Mouse (Mus musculus): ENCODE results near the gene Atg2a. TPM values are rescaled to one million over a fixed set of nuclear protein-coding genes. Genes with fewer than 3 reads are reported as not detected.
"Not testable (repeated sequence)": the region's sequence is repeated elsewhere in the genome, so short reads cannot be mapped to it uniquely, and the experiment has no call there.

The Atg2a gene
- polyA plus RNA-seq, 1 experiment from 2014 or later: 5.6 TPM

DNA sequence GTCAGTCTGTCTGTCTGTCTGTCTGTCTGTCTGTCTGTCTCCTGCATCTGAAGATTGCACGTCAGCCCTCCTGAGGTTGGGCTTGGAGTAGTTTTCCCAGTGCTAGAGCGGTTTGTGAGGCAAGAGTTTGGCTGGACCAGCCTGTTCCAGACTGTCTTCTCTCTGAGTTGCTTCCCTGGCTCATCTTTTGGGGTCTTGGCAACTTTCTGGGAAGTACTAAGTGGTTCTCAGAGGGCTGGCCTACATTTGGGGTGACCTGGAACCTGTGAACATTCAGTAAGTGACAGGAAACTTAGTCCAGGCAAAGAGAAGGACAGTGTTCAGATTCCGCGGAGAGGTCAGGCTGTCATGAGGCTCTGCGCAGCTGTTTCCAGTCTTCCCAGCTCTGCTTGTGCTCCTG is 50.8 kb downstream of the Atg2a start:
- no peak for DNase-seq (ENCODE audit: low spot score)

DNA sequence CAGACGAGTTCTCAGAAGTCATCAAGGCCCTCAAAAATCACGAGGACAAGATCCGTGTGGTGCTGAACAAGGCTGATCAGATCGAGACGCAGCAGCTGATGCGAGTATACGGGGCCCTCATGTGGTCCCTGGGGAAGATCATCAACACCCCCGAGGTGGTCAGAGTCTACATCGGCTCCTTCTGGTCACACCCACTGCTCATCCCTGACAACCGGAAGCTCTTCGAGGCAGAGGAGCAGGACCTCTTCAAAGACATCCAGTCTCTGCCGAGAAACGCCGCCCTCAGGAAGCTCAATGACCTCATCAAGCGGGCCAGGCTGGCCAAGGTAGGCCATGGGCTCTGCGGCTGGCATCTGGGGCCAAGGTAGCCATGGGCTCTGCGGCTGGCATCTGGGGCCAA is 52.8 kb downstream of the Atg2a start:
- no peak for DNase-seq (ENCODE audit: low spot score)

DNA sequence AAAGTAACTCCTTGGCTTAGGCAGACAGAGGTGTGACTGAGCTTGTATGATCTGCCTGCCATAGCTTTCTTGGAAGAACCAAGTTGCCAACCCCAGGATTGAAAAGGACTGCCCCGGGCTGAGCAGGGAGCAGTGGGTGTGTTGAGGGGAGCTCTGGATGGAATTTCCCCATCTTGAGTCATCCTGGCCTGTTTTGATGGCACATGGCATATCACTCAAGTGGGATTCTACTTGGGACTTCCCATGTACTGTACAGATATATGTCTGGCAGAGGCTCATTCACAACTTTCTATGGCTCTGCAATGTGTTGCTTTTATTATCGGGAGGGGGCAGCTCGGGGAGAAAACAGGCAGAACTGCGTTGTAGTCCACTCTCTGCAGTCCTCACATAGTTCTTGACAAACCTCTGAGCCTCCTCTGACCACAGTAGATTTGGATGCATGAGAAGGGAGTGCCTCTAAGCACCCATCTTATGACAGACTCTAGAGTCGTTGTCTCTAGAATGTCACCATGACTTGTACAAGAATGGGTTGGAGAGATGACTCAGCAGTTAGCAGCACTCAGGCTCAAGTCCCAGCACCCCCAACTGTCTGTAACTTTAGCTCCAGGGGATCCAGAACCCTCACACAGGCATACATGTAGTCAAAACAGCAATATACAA is 55.2 kb downstream of the Atg2a start:
- no peak for DNase-seq (ENCODE audit: low spot score)

DNA sequence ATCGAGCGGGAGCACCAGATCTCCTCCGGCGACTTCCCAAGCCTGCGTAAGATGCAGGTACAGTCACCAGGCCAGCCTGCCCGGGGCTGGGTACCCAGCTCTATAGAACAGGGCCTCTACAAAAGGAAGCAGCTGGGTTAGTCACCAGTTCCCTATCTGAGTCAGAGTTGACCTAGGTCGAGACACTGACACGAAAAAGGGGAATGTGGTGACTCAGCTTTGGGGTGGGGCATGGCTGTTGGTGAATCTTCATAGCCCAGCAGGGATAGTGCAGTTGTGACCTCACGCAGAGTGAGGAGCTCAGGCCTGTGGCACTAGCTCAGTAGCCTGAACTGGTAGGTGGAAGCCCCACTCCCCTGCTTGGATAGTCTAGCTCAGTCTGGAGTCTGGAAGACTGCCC is 56.2 kb downstream of the Atg2a start:
- no peak for DNase-seq (ENCODE audit: low spot score)

DNA sequence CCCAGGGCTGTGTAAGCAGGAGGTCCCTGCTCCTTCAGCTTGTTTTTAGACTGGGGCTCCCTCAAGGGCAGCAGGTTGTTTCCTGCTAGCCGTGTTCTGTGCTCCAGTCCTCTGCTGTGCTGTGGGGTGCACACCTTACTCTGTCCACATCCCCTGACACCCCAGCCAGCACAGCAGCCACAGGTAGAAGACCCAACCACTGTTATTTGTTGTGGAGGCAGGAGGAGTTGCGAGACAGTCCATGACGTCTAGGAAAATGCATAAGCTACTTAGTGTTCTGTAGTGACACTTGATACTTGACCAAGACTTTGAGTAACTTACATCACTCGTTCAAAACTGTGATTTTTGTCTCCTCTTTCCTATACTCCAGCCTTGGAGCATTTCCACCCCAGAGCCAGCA is 57.5 kb downstream of the Atg2a start:
- no peak for DNase-seq (ENCODE audit: low spot score)

- DNase-seq (ENCODE audit: low spot score): no peak
Measured at GRCm38 (mm10) chr19:6299450-6300267, 58.2 kb downstream of the Atg2a start.

- DNase-seq (ENCODE audit: low spot score): no peak
Measured at GRCm38 (mm10) chr19:6300402-6300841, 59.0 kb downstream of the Atg2a start.

DNA sequence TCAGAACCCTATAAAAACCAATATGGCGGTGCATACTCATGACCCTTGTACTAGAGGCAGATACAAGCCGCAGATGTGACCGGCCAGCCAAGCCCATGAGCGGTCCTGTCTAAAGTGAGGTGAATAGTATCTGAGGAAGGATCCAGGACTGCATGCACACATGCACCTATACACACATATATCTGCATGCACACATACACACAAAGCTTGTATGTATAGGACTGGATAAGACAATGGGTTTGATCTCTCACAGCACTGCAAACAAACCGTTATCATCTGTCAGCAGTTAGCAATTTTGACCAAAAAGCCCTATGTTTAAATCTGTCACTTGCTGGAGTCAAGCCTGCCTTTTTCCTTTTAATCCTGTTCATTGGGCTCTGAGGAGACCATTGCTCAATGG is 60.6 kb downstream of the Atg2a start:
- DNase-seq (ENCODE audit: low spot score): no peak

- DNase-seq (ENCODE audit: low spot score): peak; percentile 53
Measured at GRCm38 (mm10) chr19:6302522-6302921, 61.1 kb downstream of the Atg2a start.

DNA sequence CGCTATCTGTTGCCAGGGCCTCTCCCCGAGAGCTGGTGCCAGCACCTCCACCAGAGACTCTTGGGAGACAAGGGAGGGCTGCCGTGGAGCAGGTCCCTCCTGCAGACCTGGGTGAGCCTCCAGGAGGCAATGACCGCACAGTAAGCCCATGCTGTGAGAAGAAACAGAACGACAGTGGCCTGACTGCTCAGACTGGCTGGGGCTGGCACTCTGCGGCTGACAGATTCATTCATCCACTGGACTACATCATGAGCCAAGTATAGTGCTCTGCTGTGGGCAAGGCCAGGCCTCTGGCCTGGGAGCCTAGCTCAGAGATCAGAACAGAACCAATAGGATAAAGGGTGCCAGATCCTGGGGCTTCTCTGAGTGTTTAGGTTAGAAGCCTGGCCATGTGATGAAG is 62.4 kb downstream of the Atg2a start:
- no peak for DNase-seq (ENCODE audit: low spot score)

DNA sequence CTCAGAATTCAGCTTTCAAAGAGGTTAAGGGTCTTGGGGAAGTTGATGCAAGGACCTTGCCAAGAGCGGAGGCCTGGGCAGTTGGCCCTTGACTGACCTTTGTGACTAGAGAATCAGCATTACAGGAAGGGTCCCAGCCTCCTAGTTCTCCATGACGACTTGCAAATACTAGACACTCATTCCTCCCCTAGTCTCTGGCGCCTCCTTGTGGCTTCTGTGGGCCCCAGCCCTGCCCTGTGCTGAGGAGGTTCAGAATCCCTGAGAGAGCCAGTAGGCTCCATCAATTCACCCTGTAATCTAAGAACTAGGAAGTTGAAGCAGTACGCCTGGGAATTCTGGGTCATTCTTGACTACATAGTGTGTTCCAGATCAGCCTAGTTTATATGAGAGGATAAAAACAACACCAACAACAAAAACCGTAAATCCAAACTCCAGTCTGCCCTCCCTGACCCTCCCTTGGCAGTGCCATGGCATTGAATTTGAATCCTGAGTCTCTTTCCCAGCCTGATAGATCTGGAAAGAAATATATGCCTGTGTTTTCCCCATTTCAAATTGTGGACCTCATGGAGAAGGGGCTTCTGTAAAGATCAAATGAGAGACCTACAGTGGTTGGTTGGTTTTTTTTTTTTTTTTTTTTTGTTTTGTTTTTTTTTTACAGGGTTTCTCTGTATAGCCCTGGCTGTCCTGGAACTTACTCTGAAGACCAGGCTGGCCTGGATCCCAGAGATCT is 63.5 kb downstream of the Atg2a start:
- DNase-seq (ENCODE audit: low spot score): peak; percentile 89

GRCm38 (mm10) chr19:6305517-6306115 is 64.1 kb downstream of the Atg2a start:
- DNase-seq (ENCODE audit: low spot score): no peak

- peak; percentile 86 for DNase-seq (ENCODE audit: low spot score)
Measured at GRCm38 (mm10) chr19:6306137-6306551, 64.7 kb downstream of the Atg2a start, which contains the start of gene Cdc42bpg. Cdc42bpg (plus strand) TSS chr19:6306456.

GRCm38 (mm10) chr19:6306586-6306985 is 65.1 kb downstream of the Atg2a start:
- peak; percentile 89 for DNase-seq (ENCODE audit: low spot score)

GRCm38 (mm10) chr19:6307733-6308531 is 66.5 kb downstream of the Atg2a start:
- no peak for DNase-seq (ENCODE audit: low spot score)

- DNase-seq (ENCODE audit: low spot score): no peak
Measured at GRCm38 (mm10) chr19:6310181-6310580, 68.7 kb downstream of the Atg2a start.

GRCm38 (mm10) chr19:6311783-6312182 is 70.3 kb downstream of the Atg2a start:
- DNase-seq (ENCODE audit: low spot score): not testable (repeated sequence)

Measured in thymus, postnatal 0 days (tissue).